Mouse (Mus musculus) midbrain, postnatal 0 days (tissue): ENCODE measurements around the gene Rif1. TPM values are rescaled to one million over a fixed set of nuclear protein-coding genes. Genes with fewer than 3 reads are reported as not detected.

ENCODE experiments used
- ATAC-seq: fragments of 200-750 bp; cut with Nextera tagmentation; 2 replicates; pipeline ENCODE4 v1.8.0; 2017; ENCODE audit warnings: moderate number of reproducible peaks, mild to moderate bottlenecking, moderate TSS enrichment, moderate library complexity; ENCODE audit not compliant: low FRiP score
- DNase-seq: peaks from one replicate; pipeline ENCODE4 v3.0.0-alpha.2; 2015; ENCODE audit warnings: low spot score
- H3K27ac ChIP-seq: fragments of 300-500 bp; sonication (generic); 2 replicates; pipeline ENCODE4 v1.5.1; 2014; ENCODE audit warnings: low read depth, mild to moderate bottlenecking, low read length, mixed read lengths
- H3K27me3 ChIP-seq: fragments of 300-500 bp; sonication (generic); 2 replicates; pipeline ENCODE4 v1.6.1; 2014; ENCODE audit warnings: low read length, control low read depth, mixed read lengths; ENCODE audit not compliant: insufficient read depth
- H3K36me3 ChIP-seq: fragments of 300-500 bp; sonication (generic); 2 replicates; pipeline ENCODE4 v1.6.1; 2014; ENCODE audit warnings: low read length, control low read depth, mixed read lengths; ENCODE audit not compliant: insufficient read depth
- H3K4me1 ChIP-seq: fragments of 300-500 bp; sonication (generic); 2 replicates; pipeline ENCODE4 v1.6.1; 2014; ENCODE audit warnings: mild to moderate bottlenecking, control low read depth, antibody characterized with exemption, low read length, mixed read lengths; ENCODE audit not compliant: insufficient read depth
- H3K4me2 ChIP-seq: fragments of 300-500 bp; sonication (generic); 2 replicates; pipeline ENCODE4 v1.6.1; 2014; ENCODE audit warnings: low read depth, mild to moderate bottlenecking, low read length, mixed read lengths; ENCODE audit not compliant: poor library complexity, severe bottlenecking
- H3K4me3 ChIP-seq: fragments of 300-500 bp; sonication (generic); 2 replicates; pipeline ENCODE4 v1.5.1; 2014; ENCODE audit warnings: low read depth, mild to moderate bottlenecking, low read length, moderate library complexity
- H3K9ac ChIP-seq: fragments of 300-500 bp; sonication (generic); replicated peaks from 2 replicates; pipeline ENCODE4 v1.6.1; 2014; ENCODE audit warnings: mild to moderate bottlenecking, low read length, moderate library complexity, mixed read lengths; ENCODE audit not compliant: poor library complexity, severe bottlenecking
- H3K9me3 ChIP-seq: fragments of 300-500 bp; sonication (generic); 2 replicates; pipeline ENCODE4 v1.6.1; 2016; ENCODE audit warnings: low read length, control low read depth
- CTCF ChIP-seq: IDR thresholded peaks from 2 replicates; pipeline ENCODE4 v1.5.1; 2016; ENCODE audit warnings: antibody characterized with exemption, mild to moderate bottlenecking
- WGBS: fragments of 180-500 bp; shearing (Covaris S2); extraction: QIAGEN DNeasy Blood & Tissue Kit; methylation state at CpG from one replicate; pipeline ENCODE4 v1.1.7; 2014; 5-methylcytosine and 5-hydroxymethylcytosine counted together
- polyA plus RNA-seq: library from polyadenylated mRNA; unstranded; fragments of >200 nt; fragmentation: Nextera tagmentation; extraction: Ambion mirVana; gene quantifications from 2 replicates; pipeline ENCODE4 v1.2.1, GENCODE M21; 2015
- total RNA-seq: library from RNA; depleted of rRNA; stranded (reverse); fragments of >200 nt; gene quantifications from 2 replicates; pipeline ENCODE4 v1.2.3, GENCODE M21; 2014

The Rif1 gene
- total and polyA plus RNA-seq, 2 experiments from 2014 or later: 13.8 to 17.2 TPM

GRCm38 (mm10) chr2:52043485-52043884, 29.1 kb upstream of the Rif1 start:
- H3K9me3 ChIP-seq: no peaks in the 10 kb centered on the region
- no peak overlapping the region for H3K9ac ChIP-seq
- no peak overlapping the region for H3K4me3 ChIP-seq
- no peaks in the 10 kb centered on the region for H3K4me1 ChIP-seq
- peak; percentile 36 for DNase-seq
- no peak for ATAC-seq
- H3K27me3 ChIP-seq: no peaks in the 10 kb centered on the region
- no peak overlapping the region for H3K27ac ChIP-seq
- TF ChIP-seq CTCF: no peak
- no peak overlapping the region for H3K4me2 ChIP-seq
- no peaks in the 10 kb centered on the region for H3K36me3 ChIP-seq
- WGBS: 56% methylated on average over 11 of the region's 11 CpGs

- H3K4me3 ChIP-seq: no peak overlapping the region
- H3K4me2 ChIP-seq: no peak overlapping the region
- no peaks in the 10 kb centered on the region for H3K9me3 ChIP-seq
- no peak overlapping the region for H3K9ac ChIP-seq
- H3K4me1 ChIP-seq: no peaks in the 10 kb centered on the region
- no peak for DNase-seq
- H3K27ac ChIP-seq: no peak overlapping the region
- no peak for TF ChIP-seq CTCF
- ATAC-seq: no peak
- WGBS: 91% methylated on average over 5 of the region's 5 CpGs
- H3K27me3 ChIP-seq: no peaks in the 10 kb centered on the region
- no peaks in the 10 kb centered on the region for H3K36me3 ChIP-seq
These were observed 26.6 kb upstream of the Rif1 start for GRCm38 (mm10) chr2:52046032-52046431.

GRCm38 (mm10) chr2:52050823-52051222, 21.8 kb upstream of the Rif1 start:
- no peak for ATAC-seq
- H3K9ac ChIP-seq: no peak overlapping the region
- H3K9me3 ChIP-seq: no peaks in the 10 kb centered on the region
- no peak overlapping the region for H3K27ac ChIP-seq
- no peak overlapping the region for H3K4me2 ChIP-seq
- H3K4me3 ChIP-seq: no peak overlapping the region
- H3K36me3 ChIP-seq: no peaks in the 10 kb centered on the region
- WGBS: 94% methylated on average over 11 of the region's 11 CpGs
- no peak for DNase-seq
- TF ChIP-seq CTCF: no peak
- H3K27me3 ChIP-seq: no peaks in the 10 kb centered on the region
- no peaks in the 10 kb centered on the region for H3K4me1 ChIP-seq

GRCm38 (mm10) chr2:52052335-52052734, 20.3 kb upstream of the Rif1 start:
- no peak for DNase-seq

GRCm38 (mm10) chr2:52053502-52053901, 19.1 kb upstream of the Rif1 start:
- Histone ChIP-seq H3K27me3 (no peaks in the 10 kb centered on the region), H3K4me2 (no peak overlapping the region), H3K9ac (no peak overlapping the region), H3K27ac (no peak overlapping the region), H3K36me3 (no peaks in the 10 kb centered on the region), H3K9me3 (no peaks in the 10 kb centered on the region), H3K4me3 (no peak overlapping the region), H3K4me1 (no peaks in the 10 kb centered on the region)
- DNase-seq (no peak), ATAC-seq (no peak)
- TF ChIP-seq CTCF: no peak
- 60% methylated on average over 5 of the region's 5 CpGs for WGBS

More at GRCm38 (mm10) chr2:52052335-52052734, 20.3 kb upstream of the Rif1 start:
- Histone ChIP-seq H3K36me3 (no peaks in the 10 kb centered on the region), H3K4me2 (no peak overlapping the region), H3K4me3 (no peak overlapping the region), H3K27ac (no peak overlapping the region), H3K9me3 (no peaks in the 10 kb centered on the region), H3K9ac (no peak overlapping the region), H3K4me1 (no peaks in the 10 kb centered on the region), H3K27me3 (no peaks in the 10 kb centered on the region)
- no peak for ATAC-seq
- 80% methylated on average over 4 of the region's 4 CpGs for WGBS
- no peak for TF ChIP-seq CTCF

GRCm38 (mm10) chr2:52055616-52056015, 17.0 kb upstream of the Rif1 start:
- DNase-seq: no peak
- no peak overlapping the region for H3K4me3 ChIP-seq
- no peak for TF ChIP-seq CTCF
- H3K36me3 ChIP-seq: no peaks in the 10 kb centered on the region
- H3K4me2 ChIP-seq: no peak overlapping the region
- 18% methylated on average over 4 of the region's 4 CpGs for WGBS
- no peaks in the 10 kb centered on the region for H3K4me1 ChIP-seq
- H3K9me3 ChIP-seq: no peaks in the 10 kb centered on the region
- no peak for ATAC-seq
- no peaks in the 10 kb centered on the region for H3K27me3 ChIP-seq
- H3K27ac ChIP-seq: no peak overlapping the region
- H3K9ac ChIP-seq: no peak overlapping the region

GRCm38 (mm10) chr2:52057099-52057498, 15.5 kb upstream of the Rif1 start:
- no peaks in the 10 kb centered on the region for H3K9me3 ChIP-seq
- no peak for TF ChIP-seq CTCF
- WGBS: 75% methylated on average over 1 of the region's 1 CpGs
- H3K9ac ChIP-seq: no peak overlapping the region
- no peak overlapping the region for H3K27ac ChIP-seq
- DNase-seq: no peak
- no peak overlapping the region for H3K4me3 ChIP-seq
- no peak for ATAC-seq
- no peaks in the 10 kb centered on the region for H3K27me3 ChIP-seq
- no peak overlapping the region for H3K4me2 ChIP-seq
- no peaks in the 10 kb centered on the region for H3K36me3 ChIP-seq
- no peaks in the 10 kb centered on the region for H3K4me1 ChIP-seq
